Mouse (Mus musculus) gastrocnemius, postnatal 10 days (tissue): Measurements from ENCODE around the gene Gm5431. TPM values are rescaled to one million over a fixed set of nuclear protein-coding genes. Genes with fewer than 3 reads are reported as not detected.
"Not testable (repeated sequence)": the region's sequence is repeated elsewhere in the genome, so short reads cannot be mapped to it uniquely, and the experiment has no call there.

Experiments
- DNase-seq: peaks from one replicate; pipeline ENCODE4 v3.0.0; 2021; ENCODE audit warnings: mixed read lengths
- total RNA-seq, 2 experiments: library from RNA; stranded (reverse); gene quantifications; 2 replicates each; pipeline ENCODE4 v1.2.3; 2021

The Gm5431 gene
- total RNA-seq, 2 experiments from 2014 or later, result 0.49 to 0.52 TPM

DNA sequence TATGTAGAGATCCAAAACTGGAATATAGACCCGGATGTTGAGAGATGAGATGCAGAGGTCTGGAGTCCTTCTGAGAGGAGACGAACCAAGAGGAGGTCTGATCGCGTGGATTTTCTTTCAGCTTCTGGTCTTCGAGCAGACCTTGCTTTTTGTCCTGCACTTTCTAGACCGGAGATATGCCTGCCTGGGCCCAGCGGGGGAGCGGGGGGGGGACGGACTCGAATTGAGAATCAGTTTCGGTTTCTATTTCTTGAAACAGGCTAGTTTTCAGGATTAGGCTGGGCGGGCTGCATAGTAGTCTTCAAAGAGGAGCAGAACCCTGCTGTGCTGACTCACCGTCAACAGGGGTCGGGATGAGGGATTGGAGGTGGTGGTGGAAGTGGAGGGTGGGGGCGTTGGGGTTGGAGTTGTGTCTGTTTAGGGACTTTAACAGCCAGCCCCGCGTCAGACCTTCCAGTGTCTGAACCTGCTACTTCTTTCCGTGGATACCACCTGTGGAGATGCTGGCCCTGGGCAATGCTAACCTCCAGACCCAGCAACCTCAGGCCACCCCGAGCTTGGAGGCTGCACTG lies 30.7 kb downstream of the Gm5431 start, which contains the start of gene Irgm1:
Gene Irgm1, minus strand, starts transcription at position 483 of the 572 bp plus-strand sequence.
- peak; percentile 61 for DNase-seq

DNA sequence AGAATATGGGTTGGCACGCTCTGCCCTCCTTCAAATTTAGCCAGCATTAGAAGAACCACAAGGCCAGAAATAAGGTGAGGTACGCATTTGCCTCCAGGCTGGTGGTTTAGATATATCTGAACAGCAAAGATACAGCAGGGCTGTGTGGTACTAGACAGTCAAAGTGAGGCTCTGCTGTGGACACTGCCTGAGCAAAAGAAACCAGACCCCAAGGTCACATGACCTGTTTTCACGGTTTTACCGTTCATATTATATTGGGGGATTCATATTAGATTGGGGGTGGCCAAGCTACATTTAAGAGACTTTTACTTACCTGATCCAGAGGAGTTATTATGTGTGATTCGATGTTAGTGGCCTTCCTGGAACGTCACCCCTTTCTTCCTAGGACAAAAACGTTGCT lies 31.2 kb downstream of the Gm5431 start:
- DNase-seq, result no peak

DNA sequence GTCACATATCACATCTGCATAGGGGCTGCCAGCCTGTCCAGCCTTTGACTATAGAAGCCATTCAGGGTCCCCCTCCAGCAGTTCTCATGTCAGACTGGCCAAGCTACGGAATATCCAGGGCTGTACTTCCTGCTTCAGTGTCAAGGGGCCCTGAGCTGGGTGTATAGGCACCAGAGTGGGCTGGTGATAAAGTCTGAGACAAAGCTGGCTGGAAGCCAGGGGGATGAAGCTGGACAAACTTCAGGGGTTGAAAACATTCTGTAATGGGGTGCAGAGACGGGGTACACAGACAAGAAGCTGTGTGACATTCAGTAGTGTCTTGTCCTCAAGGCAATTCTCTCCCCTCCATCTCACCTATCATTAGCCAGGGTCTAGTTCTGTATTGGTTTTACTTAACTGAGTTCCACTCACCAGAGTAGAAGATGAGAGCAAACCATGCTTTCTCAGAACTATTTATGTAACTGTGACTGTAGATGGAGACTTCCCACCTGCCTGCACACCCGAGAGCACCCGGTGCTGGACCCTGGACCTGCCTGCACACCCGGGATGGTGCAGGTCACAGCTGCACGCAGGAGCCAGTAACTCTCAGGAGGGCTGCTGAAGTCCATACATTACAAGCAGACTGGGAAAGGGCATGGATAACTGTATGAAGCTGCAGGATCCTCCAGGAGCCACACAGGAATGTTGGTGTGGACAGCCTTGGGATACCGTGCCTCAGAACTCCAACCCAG lies 32.5 kb downstream of the Gm5431 start:
- peak; percentile 20 for DNase-seq

DNA sequence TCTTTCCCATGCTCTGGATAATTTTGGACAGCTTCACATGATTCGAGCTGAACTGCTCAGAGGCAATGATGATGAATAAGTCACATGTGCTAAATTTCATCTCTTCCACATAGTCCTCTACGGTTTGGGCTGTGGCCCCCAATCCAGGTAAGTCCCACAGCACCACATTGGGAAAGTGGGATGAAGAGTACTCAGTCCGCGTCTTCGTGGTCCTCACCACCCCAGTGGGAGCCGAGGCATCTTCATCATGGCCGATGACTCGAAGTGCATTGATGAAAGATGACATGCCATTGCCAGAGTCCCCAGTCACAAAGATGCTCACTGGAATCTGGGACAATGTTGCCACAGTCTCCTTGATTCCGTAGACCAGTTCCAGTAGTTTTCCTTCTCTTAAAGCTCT lies 35.5 kb downstream of the Gm5431 start:
- DNase-seq, result no peak

DNA sequence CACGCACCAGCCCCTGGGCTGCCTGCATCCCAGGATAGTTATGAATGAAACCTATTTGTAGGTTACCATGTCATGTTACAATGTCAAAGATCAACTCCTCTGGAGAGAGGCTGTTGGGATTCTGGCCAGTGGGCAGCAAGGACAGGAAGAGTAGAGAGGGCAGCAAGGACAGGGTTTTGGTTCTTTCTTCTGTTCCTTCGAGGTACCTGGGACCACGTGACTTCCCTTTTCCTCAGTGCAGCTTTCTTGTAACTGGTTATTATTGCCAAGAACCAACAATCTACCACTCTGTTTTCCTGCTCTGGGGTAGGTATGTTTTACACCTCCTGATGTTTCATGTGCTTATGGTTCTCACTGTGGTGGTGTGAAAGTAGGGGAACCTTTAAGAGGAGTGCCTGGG lies 38.2 kb downstream of the Gm5431 start:
- no peak for DNase-seq

DNA sequence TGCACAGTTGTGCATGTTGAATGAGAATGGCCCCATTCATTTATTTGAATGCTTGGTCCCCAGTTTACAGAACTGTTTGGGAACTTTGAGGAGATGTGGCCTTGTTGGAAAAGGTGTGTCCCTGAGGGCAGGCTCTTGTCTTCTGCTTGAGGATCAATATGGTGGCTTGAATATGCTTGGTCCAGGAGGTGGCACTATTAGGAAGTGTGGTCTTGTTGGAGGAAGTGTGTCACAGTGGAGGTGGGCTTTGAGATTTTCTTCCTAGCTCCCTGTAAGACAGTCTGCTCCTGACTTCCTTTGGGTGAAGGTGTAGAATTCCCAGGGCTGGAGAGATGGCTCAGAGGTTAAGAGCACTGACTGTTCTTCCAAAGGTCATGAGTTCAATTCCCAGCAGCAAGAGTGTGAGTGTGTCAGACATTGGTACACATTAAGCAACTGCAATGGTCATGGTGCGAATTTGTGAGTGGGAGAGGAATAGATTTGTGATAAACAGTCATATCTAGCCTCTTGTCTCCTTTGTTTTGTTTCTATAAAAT lies 39.2 kb downstream of the Gm5431 start:
- no peak for DNase-seq

DNA sequence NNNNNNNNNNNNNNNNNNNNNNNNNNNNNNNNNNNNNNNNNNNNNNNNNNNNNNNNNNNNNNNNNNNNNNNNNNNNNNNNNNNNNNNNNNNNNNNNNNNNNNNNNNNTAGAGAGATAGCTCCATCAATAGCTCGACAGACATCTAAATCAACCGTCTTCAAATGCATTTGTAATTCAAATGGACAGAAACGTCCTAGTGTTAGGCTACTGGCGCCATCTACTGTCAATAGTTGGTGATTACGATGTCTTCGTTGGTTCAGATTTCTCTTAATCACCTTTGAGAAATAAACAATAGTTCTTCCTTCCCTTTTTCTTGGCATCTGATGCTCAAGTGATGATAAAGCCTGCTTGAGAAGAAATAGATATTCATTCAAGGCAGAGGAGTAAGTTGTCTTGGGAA lies 43.0 kb downstream of the Gm5431 start:
- peak; percentile 48 for DNase-seq

DNA sequence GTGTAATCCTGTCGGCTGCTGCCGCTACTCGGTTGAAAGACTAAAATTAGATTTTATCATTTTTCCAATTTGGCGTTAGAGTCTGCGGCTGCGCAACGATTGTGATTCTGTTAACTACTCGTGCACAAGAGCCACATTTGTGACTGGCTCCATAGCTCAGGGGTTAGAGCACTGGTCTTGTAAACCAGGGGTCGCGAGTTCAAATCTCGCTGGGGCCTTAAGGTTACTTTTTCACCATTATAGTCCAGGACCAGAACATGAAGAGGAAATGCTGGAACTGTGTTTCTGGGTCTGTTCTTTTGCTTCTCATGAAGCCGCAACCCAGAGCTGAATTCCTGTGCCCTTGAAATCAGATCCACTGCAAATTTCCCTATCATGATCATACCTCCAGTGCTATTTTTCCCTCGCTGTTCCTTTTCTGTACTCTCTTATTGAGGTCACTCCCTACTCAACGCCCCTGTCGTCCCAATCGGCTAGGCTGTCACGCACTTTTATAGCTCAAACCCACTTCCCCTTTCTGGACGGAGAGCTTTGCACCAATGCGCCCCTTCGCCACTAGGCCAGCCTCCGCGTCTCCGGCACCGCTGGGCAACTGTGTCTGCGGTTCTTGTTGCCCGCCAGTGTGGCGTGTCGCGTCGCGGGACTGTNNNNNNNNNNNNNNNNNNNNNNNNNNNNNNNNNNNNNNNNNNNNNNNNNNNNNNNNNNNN lies 48.4 kb downstream of the Gm5431 start:
- peak; percentile 82 for DNase-seq

DNA sequence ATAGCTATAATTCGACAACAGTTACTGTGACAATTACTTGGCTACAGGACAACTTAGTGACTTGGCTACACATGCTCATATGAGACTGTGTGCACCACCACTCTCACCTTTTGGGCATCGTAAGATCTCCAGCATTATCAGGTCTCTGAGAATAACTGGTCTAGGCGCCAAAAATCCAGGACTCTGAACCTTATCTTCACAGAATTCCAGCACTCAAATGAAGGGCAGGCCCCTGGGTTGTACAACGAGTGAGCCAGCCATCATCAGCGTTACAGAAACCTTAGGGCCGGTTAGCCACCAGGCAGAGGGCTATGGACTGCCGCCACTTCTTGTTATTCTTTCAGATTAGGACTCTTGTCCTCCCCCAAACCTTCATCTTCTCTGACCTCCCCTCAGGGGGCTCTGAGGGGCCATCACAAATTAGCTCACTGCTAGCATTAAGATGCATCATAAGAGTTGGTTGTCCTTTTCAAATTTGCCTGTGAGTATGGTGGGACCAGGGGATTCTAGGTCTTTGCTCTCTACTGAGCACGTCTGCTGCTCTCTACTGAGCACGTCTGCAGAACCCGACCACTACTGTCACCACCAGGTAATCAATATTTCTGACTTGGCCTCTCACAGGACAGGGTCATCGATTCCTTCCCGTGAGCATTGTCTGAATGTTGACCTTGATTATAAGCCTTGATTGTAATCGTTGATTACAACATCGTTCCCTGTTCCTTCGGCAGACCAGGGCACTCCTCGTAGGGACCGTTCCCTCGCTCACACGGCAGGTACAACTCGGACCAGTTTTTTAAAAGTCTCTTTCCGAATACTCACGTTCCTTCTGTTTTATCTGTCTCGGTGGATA lies 49.2 kb downstream of the Gm5431 start:
- no peak for DNase-seq

DNA sequence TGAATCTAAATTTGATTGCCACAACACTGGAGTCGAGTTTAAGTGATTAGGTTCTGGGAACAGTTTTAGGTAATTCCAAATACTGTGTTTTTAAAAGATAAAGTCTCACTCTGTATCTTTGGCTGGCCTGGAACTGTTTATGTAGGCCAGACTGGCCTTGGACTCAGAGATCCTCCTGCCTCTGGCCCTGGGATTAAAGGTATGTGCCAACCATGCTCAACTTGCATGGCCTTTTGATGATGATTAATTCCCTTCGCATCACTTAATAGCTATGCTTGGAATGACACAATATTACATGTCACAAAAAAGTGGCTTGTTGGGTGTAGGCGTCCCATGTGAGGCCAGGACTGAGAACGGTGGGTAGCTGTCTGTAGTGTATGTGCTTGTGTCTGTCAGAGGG lies 49.8 kb downstream of the Gm5431 start:
- no peak for DNase-seq

DNA sequence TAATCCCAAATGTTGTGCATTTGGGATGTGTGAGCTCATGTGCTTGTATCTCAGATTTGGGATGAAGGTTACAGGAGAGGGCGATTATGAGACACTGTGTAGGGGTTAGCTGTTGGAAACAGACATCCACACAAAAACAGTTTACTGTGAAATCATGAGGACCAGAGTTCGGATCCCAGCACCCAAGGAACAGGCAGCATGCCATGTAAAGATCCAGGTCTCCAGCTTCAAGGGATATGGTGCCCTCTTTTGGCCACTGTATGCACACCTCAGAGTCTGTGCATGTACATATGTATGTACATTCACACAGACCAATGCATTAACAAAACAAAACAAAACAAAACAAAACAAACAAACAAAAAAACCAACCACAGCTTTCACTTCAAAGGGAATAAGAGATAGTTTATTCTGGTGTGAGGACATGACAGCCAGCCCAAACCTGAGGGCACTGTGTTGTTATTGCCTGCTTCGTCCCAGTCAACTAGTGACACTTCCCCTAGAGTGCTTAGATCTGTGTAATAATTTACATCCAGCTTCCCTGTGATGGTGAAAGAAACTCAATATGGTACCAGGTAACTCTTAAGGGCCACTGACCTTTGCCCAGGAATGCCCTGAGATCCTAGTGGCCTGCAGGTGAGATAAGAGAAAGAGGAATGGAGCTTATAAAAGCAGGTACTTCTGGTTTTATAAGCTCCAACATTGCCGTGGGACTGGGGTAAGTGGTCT lies 50.6 kb downstream of the Gm5431 start:
- no peak for DNase-seq

DNA sequence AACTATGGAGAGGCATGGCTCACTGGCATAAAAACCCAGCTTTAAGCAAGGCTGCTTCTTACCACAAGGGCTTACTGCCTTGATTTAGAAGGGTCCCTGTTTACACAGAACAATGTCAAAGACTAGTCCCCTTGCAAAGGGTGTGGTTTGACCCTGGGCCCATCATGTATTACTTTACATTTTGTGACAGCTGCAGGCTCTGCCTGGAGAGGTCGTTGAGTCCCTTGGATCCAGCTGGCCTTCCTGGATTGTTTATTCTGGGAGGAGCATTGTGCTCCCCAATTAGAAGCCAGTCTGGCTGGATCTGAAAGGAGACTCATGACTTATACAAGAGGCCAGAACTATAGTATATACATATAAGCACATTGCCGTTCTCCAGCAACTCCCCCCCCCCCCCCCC lies 51.8 kb downstream of the Gm5431 start:
- DNase-seq, result no peak

DNA sequence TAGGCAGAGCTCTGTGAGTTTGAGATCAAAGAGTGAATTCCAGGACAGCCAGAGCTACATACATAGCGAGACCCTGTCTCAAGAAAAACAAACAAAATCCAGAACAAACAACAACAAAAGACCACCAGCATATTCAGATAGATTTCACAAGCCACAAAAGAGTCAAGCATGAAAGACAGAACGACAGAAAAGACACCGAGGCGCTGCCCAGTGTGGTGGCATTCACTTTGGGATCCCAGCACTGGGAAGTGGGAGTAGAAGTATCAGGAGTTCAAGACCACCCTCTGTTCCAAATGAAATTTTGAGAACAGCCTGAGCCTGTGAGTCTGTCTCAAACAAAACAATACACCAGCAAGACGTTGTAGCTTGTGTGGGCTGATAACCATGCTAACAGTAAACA lies 55.1 kb downstream of the Gm5431 start:
- no peak for DNase-seq

DNA sequence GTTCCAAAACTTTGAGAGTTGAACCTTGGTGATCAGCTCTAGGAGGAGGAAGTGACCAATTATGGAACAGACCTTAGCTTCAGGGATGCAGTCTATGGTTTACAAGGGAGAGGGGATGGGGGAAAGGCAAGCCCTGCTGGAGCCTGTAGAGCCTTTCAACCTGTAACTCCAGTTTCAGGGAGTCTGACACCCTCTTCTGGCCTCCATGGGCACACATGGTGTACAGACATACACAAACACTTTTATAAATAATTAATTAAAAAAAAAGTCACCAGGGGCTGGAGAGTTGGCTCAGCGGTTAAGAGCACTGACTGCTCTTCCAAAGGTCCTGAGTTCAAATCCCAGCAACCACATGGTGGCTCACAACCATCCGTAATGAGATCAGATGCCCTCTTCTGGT lies 55.7 kb downstream of the Gm5431 start:
- not testable (repeated sequence) for DNase-seq

DNA sequence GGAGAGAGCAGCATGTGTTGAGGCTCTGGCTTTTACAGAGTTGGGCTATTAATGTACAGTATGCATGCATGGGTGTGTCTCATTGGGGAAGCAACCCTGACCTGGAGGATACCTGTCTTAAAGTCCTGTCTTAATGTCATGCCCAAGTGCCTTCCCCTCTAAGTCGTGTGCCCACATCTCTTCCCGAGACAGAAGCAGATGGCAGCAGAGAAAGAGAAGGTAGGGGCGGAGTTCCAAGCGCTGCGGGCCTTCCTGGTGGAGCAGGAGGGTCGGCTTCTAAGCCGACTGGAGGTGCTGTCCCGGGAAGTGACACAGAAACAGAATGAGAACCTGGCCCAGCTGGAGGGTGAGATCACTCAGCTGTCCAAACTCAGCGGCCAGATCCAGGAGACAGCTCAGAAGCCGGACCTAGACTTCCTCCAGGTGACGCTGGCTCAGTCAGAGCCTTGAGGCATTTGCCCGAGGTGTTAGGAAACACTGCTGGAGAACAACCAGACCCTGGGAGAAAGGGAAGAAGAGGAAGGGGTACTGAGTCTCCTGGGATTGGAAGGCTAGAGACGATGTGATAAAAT lies 56.7 kb downstream of the Gm5431 start:
- no peak for DNase-seq

DNA sequence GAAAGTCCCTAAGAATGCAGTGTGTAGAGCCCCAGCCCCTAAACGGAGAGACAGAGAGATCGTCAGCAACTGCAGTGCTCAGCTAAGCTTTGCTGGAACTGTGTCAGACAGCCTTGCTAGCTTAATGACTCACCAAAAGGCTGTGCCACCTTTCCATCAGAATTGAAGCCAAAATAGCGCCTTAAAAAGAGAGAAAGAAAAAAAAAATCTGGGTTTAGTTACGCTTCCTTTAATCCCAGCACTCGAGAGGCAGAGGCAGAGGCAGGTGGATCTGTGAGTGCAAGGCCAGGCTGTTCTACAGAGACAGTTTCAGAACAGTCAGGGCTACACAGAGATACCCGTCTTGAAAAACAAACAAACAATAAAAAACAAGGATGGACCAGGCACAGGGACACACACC lies 57.7 kb downstream of the Gm5431 start:
- no peak for DNase-seq

DNA sequence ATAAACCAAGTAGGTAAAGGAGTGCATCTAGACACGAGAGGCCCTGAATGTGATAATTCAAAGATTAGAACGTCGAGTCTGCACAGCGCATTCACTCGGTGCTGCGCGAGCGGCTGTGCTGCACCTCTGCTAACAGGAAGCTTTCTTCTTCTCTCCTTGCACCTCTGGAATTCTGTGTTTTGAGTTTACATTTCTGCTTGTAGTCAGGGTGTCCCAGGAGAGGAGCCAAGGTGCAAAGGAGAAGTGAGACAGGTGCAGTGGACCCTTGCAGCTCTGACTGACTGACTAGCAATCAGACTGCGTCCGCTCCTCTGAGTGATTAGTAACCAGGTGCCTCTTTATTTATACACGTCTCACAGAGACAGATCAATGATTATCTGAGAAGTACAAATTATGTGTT lies 58.8 kb downstream of the Gm5431 start:
- DNase-seq, result no peak

DNA sequence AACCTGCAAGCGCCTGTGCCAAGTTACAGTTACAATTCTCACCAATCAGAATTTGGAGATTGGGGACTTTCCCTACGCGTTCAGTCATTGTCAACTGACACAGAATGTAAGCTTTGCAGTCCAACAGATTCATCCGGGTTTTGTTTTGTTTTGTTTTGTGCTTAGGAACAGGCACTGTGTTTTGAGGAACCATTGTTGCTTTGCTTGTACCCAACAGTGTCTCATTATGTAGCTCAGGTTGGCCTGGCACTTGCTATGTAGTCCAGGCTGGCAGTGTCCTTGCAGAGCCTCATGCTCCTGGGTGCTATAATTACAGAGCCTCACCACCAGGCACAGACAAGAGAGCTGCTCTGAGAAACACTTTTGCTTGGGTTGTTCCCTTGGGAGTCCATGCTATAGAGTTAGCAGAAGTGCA lies 59.6 kb downstream of the Gm5431 start:
- peak; percentile 1 for DNase-seq

DNA sequence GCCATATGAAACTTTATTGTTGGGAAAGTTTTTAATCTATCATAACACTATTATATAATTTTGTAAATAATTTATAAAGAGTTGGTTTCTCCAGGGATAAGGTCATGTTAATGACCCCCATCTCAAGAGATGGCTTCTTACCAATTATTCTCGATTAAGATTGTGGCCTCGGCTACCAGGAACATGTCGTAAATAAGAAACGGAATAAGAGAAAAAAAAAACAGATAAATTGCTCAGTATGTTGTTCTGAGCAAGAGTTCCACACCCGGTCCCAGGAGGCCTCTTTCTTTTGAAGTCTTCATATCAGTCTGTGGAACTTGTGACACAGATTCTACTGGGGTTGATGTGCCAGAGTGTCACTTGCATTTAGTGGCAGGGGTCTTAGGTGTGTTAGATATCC lies 60.8 kb downstream of the Gm5431 start:
- DNase-seq, result no peak

DNA sequence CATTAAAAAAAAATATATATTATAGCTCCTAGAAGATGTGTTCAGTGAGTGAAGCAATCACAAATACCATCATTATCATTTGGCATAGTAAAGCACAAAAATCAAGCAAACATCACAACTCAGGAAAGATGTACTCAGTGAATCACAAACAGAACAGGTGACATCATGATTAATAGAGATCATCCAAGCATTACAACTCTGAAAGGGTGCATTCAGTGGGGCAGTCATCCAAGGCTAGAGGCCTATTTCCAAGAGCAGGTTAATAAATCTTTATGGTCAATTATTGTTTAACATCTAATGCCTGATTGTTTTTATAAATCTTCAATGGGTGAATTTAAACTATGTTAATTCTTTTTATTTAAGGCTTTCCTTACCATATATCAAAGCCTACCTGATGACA lies 61.2 kb downstream of the Gm5431 start:
- no peak for DNase-seq
